Mouse (Mus musculus) brown adipose tissue, adult 24 weeks (tissue): ENCODE results near the gene Agtr1a. TPM values are rescaled to one million over a fixed set of nuclear protein-coding genes. Genes with fewer than 3 reads are reported as not detected.

Experiments
- H3K27ac ChIP-seq: fragments of 200-500 bp; replicated peaks from 2 replicates; pipeline ENCODE4 v1.5.1; 2012; ENCODE audit warnings: low read depth, mild to moderate bottlenecking, low read length
- H3K4me1 ChIP-seq: fragments of 200-500 bp; 2 replicates; pipeline ENCODE4 v1.6.1; 2012; ENCODE audit warnings: low read length, mixed read lengths; ENCODE audit not compliant: control insufficient read depth, insufficient read depth, insufficient read length
- H3K4me3 ChIP-seq: fragments of 200-500 bp; 2 replicates; pipeline ENCODE4 v1.5.1; 2012; ENCODE audit warnings: low read depth, mild to moderate bottlenecking, low read length, moderate library complexity; ENCODE audit not compliant: insufficient read depth
- polyA plus RNA-seq: library from polyadenylated mRNA; stranded (reverse); fragments of >200 nt; gene quantifications from 2 replicates; pipeline ENCODE4 v1.2.4, GENCODE M21; 2012; ENCODE audit not compliant: missing spikeins, insufficient read depth, insufficient read length

Gene Agtr1a
- polyA plus RNA-seq, 1 experiment = 5.4 TPM

DNA sequence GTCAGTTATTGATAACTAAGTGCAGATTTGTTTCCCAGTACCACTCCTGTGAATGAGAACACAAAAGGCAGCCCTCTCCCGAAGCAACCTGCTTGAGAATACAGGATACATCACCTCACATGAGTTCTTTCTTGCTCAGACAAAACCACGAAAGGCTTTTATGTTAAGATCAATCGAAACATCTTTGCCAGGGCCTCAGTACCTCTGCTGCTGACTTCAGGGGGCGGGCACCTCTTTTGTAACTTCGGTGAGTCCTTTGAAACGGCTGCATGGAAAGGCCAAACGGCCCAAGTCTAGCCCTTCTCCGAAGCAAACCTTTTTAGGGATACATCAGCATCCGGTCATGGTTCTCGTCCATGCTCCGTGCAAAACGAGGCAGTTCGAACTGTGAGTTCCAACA, 15.7 kb downstream of the Agtr1a start:
- H3K27ac ChIP-seq = no peak overlapping the region
- no peaks in the 10 kb centered on the region for H3K4me1 ChIP-seq
- no peak overlapping the region for H3K4me3 ChIP-seq

DNA sequence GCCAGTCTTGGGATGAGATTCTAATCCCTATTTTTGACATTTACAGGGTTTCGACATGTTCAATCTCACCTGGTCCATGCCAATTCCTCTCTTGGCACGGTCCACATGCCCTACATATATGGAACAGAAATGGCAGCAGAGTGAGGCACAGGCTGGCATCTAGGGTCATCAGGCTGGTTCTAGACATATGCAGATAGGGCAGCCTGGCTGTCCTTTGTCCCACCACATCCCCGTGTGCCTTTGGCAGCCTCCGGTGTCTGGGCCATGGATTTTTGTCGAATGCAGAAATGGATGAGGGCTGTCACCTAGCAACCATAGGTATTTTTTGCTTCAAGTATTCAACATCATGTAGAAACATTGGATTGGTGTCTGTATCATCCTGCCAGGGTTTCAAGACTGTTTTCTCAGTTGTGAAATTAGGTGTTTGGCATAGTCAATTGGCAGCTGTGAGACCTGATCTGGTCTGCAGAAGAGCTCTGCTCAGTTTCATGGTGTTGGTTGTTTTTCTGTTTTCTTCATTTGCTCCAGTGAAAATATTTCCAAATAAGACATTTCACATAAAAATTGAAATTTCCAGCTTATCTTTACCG, 18.8 kb downstream of the Agtr1a start:
- Histone ChIP-seq H3K4me1 (no peaks in the 10 kb centered on the region), H3K27ac (no peak overlapping the region), H3K4me3 (no peak overlapping the region)

DNA sequence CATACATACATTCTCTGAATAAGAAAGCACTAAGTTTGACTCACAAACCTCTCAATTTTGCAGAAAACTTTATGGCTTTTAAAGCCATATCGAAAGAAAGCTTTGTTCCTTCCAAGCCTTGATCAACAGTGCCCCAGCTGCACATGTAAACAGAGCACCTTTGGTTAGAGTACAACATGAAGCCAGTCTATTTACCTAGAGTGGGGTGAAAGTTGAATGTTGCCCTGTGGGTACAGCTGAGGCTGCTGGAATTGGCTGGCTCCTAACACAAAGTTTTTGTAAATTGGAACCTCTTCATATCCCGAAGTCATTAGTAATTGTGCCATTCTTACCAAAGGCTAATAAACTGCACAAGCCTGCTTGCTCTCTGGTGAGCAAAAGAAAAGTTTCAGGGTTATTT, 19.7 kb downstream of the Agtr1a start:
- Histone ChIP-seq H3K27ac (no peak overlapping the region), H3K4me3 (no peak overlapping the region), H3K4me1 (no peaks in the 10 kb centered on the region)

DNA sequence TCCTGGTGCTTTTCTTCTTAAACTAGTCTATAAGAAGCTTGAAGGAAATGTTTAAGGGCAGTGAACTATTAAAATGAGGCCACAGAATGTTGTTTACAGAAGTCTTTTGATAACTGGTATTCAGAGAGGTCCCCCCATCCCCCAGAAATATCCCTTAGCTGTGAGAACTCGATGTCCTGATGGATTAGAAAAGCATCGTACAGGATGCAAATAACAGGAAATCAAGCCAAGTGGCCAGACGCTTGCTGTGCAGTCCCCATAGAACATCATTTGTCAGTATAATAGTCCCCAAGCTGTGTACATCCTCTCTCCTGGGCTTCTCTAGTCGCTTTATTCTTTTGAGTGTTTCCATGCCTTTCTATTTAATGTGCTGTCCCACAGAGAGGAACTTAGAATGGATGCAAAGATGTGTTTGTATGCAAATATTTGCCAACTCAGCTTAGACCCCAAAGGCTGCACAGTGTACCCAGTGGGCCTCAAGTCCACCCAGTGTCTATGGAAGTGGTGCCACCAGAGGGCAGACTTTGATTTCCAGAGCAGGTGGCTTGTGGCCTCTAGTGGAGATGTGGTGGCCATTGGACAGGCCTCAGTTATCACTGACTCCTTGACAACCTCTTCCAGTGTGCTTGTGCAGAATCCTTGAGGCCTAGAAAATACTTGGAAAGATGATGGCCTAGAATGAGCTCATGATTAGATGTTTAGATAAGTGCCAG, 22.4 kb downstream of the Agtr1a start:
- Histone ChIP-seq H3K27ac (0 out of 2 replicates have a peak overlapping the region, but pooled peaks have one; percentile 23), H3K4me1 (no peaks in the 10 kb centered on the region; the same call in 1 of the 2 replicates), H3K4me3 (no peak overlapping the region)

DNA sequence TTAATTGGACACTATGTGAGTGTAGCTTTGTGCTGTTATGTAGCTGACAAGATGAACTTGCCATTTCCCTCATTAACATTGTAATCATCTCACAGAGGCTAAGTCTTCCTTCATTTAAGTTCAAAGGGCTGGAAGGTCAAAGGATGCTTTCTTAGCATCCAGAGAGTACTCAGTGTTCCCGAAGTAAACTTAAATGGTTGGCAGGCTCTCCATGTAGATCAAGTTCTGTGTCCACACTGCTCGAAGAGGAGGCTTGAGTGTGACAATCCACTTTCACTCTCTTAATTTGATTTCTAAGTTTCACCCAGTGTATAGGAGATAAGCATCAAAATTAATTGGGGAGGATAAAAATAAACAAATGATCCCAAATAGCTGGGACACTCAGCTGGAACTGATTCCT, 23.6 kb downstream of the Agtr1a start:
- H3K27ac ChIP-seq = no peak overlapping the region
- no peak overlapping the region for H3K4me3 ChIP-seq
- no peaks in the 10 kb centered on the region; the same call in 1 of the 2 replicates for H3K4me1 ChIP-seq

DNA sequence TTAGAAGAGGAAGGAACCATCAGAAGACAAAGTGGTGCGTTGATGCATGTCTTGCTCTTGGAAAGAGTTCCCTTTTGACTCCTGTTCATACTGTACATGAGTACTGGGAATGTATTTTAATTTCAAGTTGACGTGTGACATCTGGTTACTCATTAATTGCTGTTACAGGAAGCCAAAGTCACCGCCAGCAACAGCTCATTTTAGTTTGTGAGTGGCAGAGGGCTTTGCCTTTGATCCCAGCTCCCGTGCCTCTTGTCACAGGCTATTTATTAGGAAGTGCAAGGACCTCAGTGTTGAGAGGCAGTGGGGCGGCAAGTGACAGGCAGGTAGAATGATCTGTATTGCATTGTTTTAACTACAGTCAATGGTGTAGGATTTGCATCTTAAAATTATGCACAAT, 24.8 kb downstream of the Agtr1a start:
- H3K4me3 ChIP-seq = no peak overlapping the region
- no peak overlapping the region for H3K27ac ChIP-seq
- no peaks in the 10 kb centered on the region; the same call in 1 of the 2 replicates for H3K4me1 ChIP-seq

DNA sequence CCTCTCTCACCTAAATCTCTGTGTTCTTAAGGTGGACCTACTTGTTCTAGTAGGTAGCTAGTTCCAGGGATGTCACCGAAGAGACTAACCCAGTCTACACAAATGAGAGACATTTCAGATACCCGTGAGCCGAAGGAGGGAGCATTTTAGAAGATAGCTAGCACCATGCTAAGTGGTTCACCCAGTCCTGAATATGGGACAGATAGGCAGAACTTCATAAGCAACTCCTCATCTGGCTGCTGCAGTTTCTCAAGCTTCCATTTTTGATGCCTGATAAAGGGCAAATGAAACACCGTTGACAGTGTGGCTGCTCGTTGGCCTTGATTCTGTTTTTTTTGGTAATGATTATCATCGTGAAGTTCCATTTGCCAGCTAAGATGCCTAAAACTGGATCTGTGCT, 25.8 kb downstream of the Agtr1a start:
- H3K27ac ChIP-seq = no peak overlapping the region
- H3K4me1 ChIP-seq = no peaks in the 10 kb centered on the region; the same call in 1 of the 2 replicates
- H3K4me3 ChIP-seq = no peak overlapping the region

DNA sequence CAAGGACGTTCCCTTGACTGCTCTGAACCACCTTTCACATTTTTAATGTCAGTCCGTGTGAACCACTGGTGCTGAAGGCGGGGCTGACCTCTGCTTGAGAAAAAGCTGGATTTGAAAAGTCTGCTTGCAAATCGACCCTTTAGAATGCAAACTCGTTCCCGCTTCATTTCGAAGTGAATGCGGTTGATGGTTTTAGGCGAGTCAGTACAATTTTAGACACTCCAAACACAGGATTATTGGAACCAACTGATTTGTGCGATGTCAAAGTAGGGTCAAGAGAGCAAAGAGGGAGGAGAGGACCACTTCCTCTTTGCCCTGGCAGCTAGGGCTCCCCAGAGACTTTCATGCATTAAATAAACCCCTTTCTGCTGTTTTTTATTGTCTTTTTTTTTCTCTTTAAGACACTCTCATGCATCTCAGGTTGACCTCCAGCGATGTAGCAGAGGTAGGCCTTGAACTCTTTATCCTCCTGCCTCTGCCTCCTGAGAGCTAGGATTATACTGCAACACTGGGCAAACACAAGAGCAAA, 27.9 kb downstream of the Agtr1a start:
- Histone ChIP-seq H3K4me3 (no peak overlapping the region), H3K27ac (peak overlapping the region; percentile 58; the same call in 1 of the 2 replicates), H3K4me1 (no peaks in the 10 kb centered on the region; the same call in 1 of the 2 replicates)

DNA sequence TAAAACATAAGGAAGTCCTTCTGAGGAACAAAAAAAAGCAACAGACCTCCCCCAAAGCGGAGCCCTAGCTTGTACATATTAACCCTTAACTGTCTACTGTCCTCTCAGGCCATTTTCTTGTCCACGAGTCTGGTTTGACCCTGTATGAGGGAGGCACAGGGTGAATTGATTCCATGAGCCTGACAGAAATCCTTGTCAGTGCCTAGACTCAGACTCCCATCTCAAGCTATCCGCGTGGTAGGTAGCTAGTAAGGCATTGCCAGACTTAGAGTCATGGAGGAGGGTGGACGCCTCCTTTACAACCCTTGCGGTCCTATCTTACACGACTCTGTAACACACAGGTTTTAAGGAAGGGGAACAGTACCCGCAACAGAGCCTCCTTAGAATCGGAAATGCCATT, 28.5 kb downstream of the Agtr1a start:
- Histone ChIP-seq H3K4me3 (no peak overlapping the region), H3K4me1 (no peaks in the 10 kb centered on the region; the same call in 1 of the 2 replicates), H3K27ac (0 out of 2 replicates have a peak overlapping the region, but pooled peaks have one; percentile 23)

DNA sequence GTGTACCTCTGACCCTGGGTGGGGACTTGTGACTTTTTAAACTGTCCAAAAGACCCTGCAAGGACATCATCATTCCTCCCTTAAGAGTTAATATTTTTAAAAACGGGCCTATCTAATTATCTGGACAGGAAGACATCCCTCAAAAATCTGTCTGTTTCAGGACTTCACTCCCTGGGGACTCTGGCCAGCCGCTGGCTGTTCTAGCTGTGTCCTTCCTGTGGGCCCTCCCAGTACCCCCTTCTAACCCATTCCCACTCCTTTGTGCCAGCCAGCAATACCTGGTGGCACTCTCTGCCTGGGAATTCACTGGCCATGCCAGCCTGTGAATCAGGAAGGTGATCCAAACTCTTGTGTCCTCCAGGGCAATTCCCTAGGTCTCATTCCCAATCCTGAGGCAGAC, 29.1 kb downstream of the Agtr1a start:
- Histone ChIP-seq H3K27ac (0 out of 2 replicates have a peak overlapping the region, but pooled peaks have one; percentile 53), H3K4me1 (no peaks in the 10 kb centered on the region; the same call in 1 of the 2 replicates), H3K4me3 (no peak overlapping the region)

DNA sequence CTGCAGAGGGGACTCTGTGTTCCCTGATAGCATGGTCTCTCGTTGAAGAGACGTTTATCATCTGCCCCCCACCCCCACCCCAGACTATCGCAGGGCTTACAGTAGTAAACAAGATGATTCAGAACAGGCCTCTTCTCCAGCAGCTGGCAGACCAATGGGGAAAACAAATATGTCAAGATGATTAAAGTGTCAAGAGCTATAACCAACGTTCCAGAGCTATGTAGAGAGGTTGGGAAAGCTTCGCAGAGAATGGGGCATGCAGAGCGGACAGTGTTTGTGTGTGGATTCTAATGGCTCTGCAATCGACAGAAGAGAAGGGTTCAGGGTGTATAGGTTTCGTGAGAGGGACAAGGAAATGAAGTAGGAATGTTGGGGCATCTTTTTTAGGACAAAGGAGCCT, 31.9 kb downstream of the Agtr1a start:
- no peak overlapping the region for H3K4me3 ChIP-seq
- no peaks in the 10 kb centered on the region; the same call in 1 of the 2 replicates for H3K4me1 ChIP-seq
- no peak overlapping the region for H3K27ac ChIP-seq

DNA sequence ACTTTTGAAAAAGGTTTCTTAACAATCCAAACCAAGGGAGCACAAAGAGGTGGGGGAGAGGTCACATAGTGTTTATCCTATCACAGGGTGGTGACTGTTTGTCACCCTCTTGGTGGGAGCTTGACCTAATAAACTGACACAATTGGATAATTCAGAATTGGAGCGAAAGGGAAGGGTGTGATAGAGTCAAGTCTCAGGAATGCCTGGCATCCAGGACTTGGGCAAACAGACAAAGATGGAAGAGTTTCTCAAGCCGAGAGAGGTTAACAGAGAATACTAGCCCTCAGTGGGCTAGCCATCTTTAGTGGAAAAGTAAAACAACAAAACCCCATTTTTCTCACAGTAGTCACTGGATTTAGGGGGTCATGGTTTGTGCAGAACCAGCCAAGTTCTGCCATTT, 32.5 kb downstream of the Agtr1a start:
- Histone ChIP-seq H3K27ac (no peak overlapping the region), H3K4me3 (no peak overlapping the region), H3K4me1 (no peaks in the 10 kb centered on the region)

DNA sequence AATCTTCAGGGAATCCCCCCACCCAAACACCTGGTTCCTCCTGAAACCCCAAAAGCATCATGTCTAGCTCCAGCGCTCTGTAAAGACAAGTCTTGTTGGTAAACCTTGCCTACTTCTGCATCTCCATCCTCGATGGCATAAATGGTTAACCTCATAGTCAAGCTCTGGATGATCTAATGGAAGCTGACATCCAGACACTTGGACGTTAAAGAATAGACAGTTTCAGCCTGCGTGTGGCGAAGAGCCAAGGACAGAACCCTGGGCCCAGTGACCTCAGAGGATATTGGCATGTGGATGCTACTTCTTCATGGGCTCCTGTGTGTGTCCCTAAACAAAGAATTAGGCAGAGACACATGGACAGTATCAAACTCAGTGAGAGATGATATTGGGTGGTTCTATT, 42.6 kb downstream of the Agtr1a start:
- Histone ChIP-seq H3K4me3 (no peak overlapping the region), H3K4me1 (no peaks in the 10 kb centered on the region), H3K27ac (no peak overlapping the region)

DNA sequence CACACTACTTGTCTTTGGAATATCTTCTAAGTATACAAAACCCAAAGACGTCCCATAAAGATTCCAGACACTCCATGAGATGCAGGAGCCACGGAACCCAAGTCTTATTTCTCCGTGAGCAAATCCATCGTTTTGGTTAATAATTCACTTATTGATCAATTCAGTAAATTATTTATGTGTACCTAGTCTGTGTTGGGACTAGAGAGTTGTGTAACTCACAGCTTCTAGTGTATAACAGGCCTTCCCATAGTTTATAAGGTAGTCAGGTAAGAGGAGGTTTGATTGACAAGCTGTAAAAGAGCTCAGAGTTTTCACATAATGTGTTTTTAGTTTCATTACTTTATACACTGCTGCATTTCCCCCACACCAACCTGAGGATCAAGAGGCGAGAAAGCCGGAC, 48.9 kb downstream of the Agtr1a start:
- Histone ChIP-seq H3K27ac (no peak overlapping the region), H3K4me1 (no peaks in the 10 kb centered on the region), H3K4me3 (no peak overlapping the region)

DNA sequence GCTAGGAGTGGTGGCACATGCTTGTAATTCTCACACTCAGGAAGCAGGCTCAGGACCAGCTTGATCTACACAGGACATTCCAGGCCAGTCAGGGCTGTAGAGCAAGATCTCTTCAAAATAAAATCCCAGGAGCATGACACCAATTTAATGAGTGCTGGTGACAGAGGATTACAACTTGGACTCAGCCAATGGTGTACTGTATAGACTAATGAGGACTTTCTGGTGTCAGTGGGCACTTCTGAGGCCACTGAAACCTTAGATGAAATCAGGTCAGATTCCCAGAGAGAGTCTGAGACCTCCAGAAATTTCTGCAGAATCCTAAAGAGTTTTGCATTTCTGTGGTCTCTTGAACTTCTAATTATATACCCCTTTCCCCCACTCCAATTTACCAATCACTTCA, 57.9 kb downstream of the Agtr1a start:
- H3K4me3 ChIP-seq = no peak overlapping the region
- H3K4me1 ChIP-seq = peaks cover 3% of the 10 kb centered on the region; the same call in 1 of the 2 replicates
- H3K27ac ChIP-seq = no peak overlapping the region

DNA sequence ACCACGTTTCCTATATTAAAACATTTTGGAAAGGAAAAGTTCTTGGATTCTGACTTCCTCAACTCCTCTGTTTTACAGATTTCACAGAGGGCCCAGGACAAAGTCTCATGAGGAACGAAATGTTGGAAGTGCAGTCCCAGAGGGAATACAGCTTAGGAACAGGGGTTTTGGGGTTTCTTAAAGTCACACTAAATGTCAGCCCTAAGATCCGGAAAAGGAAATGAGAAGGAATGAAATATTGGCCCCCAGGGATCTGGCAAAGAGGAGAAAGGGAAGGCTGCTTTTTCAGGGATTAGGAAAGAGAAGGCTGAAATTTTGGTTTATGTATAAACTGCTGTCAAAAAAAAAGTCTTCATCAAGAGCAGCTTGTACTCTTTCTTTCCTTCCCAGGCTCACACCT, 60.2 kb downstream of the Agtr1a start:
- H3K27ac ChIP-seq = peak overlapping the region; percentile 74
- H3K4me3 ChIP-seq = no peak overlapping the region
- H3K4me1 ChIP-seq = peaks cover 3% of the 10 kb centered on the region; the same call in 1 of the 2 replicates
